Mouse (Mus musculus): ENCODE results near the gene Sdf2l1.
"Not testable (repeated sequence)": the region's sequence is repeated elsewhere in the genome, so short reads cannot be mapped to it uniquely, and the experiment has no call there.

The Sdf2l1 gene

GRCm38 (mm10) chr16:17132089-17132905 lies at the start of gene Sdf2l1:
Gene Sdf2l1, minus strand, starts transcription at chr16:17132383.
- peak; percentile 94 for DNase-seq (ENCODE audit: low spot score)

- DNase-seq (ENCODE audit: low spot score): no peak
These were observed 49.2 kb upstream of the Sdf2l1 start for GRCm38 (mm10) chr16:17181382-17181781.

- DNase-seq (ENCODE audit: low spot score): peak; percentile 6
These were observed 47.5 kb upstream of the Sdf2l1 start for GRCm38 (mm10) chr16:17179706-17180105.

- DNase-seq (ENCODE audit: low spot score): no peak
These were observed 45.5 kb upstream of the Sdf2l1 start for GRCm38 (mm10) chr16:17177623-17178170.

- DNase-seq (ENCODE audit: low spot score): no peak
These were observed 43.6 kb upstream of the Sdf2l1 start for GRCm38 (mm10) chr16:17175765-17176164.

GRCm38 (mm10) chr16:17168049-17168448 lies 35.9 kb upstream of the Sdf2l1 start:
- DNase-seq (ENCODE audit: low spot score): no peak

- no peak for DNase-seq (ENCODE audit: low spot score)
These were observed 35.0 kb upstream of the Sdf2l1 start for GRCm38 (mm10) chr16:17167179-17167578.

GRCm38 (mm10) chr16:17165478-17165877 lies 33.3 kb upstream of the Sdf2l1 start:
- DNase-seq (ENCODE audit: low spot score): not testable (repeated sequence)

GRCm38 (mm10) chr16:17154346-17154745 lies 22.2 kb upstream of the Sdf2l1 start:
- DNase-seq (ENCODE audit: low spot score): no peak

GRCm38 (mm10) chr16:17151874-17152273 lies 19.7 kb upstream of the Sdf2l1 start:
- no peak for DNase-seq (ENCODE audit: low spot score)

GRCm38 (mm10) chr16:17150520-17151258 lies 18.5 kb upstream of the Sdf2l1 start:
- DNase-seq (ENCODE audit: low spot score): no peak

- DNase-seq (ENCODE audit: low spot score): peak; percentile 6
These were observed 15.9 kb upstream of the Sdf2l1 start for GRCm38 (mm10) chr16:17148084-17148483.

- peak; percentile 35 for DNase-seq (ENCODE audit: low spot score)
These were observed 15.3 kb upstream of the Sdf2l1 start for GRCm38 (mm10) chr16:17147391-17147929.

GRCm38 (mm10) chr16:17146772-17147235 lies 14.6 kb upstream of the Sdf2l1 start, which contains the start of gene Ccdc116:
Gene Ccdc116, minus strand, starts transcription at chr16:17147229.
- DNase-seq (ENCODE audit: low spot score): peak; percentile 82

- no peak for DNase-seq (ENCODE audit: low spot score)
These were observed 12.2 kb upstream of the Sdf2l1 start, which contains the start of gene Ydjc for GRCm38 (mm10) chr16:17144339-17144738. Gene Ydjc, plus strand, starts transcription at chr16:17144621.

- DNase-seq (ENCODE audit: low spot score): no peak
These were observed 5.2 kb upstream of the Sdf2l1 start for GRCm38 (mm10) chr16:17137355-17137754.

GRCm38 (mm10) chr16:17132906-17133200 lies 670 bp upstream of the Sdf2l1 start:
- DNase-seq (ENCODE audit: low spot score): no peak

- DNase-seq (ENCODE audit: low spot score): peak; percentile 46
These were observed 743 bp downstream of the Sdf2l1 start for GRCm38 (mm10) chr16:17131191-17132088.

GRCm38 (mm10) chr16:17127292-17127691 lies 4.9 kb downstream of the Sdf2l1 start:
- peak; percentile 64 for DNase-seq (ENCODE audit: low spot score)

- peak; percentile 44 for DNase-seq (ENCODE audit: low spot score)
These were observed 7.2 kb downstream of the Sdf2l1 start, which contains the start of gene 2610318N02Rik for GRCm38 (mm10) chr16:17124871-17125520. Gene 2610318N02Rik, minus strand, starts transcription at chr16:17125167.

Measured in T-cell, adult 2 months (primary cell).